Mouse (Mus musculus) liver, embryonic 11.5 days (tissue): ENCODE results near the gene Col2a1. TPM values are rescaled to one million over a fixed set of nuclear protein-coding genes. Genes with fewer than 3 reads are reported as not detected.

Source experiments
- ATAC-seq: fragments of 200-750 bp; cut with Nextera tagmentation; replicated peaks from 2 replicates; pipeline ENCODE4 v1.8.0; 2017; ENCODE audit warnings: moderate number of reproducible peaks, mild to moderate bottlenecking, moderate TSS enrichment, moderate library complexity; ENCODE audit not compliant: low FRiP score
- DNase-seq: peaks from one replicate; pipeline ENCODE4 v3.0.0-alpha.2; 2017; ENCODE audit warnings: low spot score
- H3K27ac ChIP-seq: fragments of 300-500 bp; sonication (generic); 2 replicates; pipeline ENCODE4 v1.5.1; 2014; ENCODE audit warnings: mild to moderate bottlenecking, low read depth, low read length, control low read depth
- H3K27me3 ChIP-seq: fragments of 300-500 bp; sonication (generic); replicated peaks from 2 replicates; pipeline ENCODE4 v1.6.1; 2014; ENCODE audit warnings: low read length, mixed read lengths; ENCODE audit not compliant: control insufficient read depth, insufficient read depth
- H3K36me3 ChIP-seq: fragments of 300-500 bp; sonication (generic); 2 replicates; pipeline ENCODE4 v1.6.1; 2014; ENCODE audit warnings: mild to moderate bottlenecking, low read length, moderate library complexity, mixed read lengths; ENCODE audit not compliant: control insufficient read depth, insufficient read depth
- H3K4me1 ChIP-seq: fragments of 300-500 bp; sonication (generic); replicated peaks from 2 replicates; pipeline ENCODE4 v1.6.1; 2014; ENCODE audit warnings: low read length, mixed read lengths; ENCODE audit not compliant: control insufficient read depth, insufficient read depth
- H3K4me2 ChIP-seq: fragments of 300-500 bp; sonication (generic); 2 replicates; pipeline ENCODE4 v1.6.1; 2014; ENCODE audit warnings: mild to moderate bottlenecking, control low read depth, moderate library complexity
- H3K4me3 ChIP-seq: fragments of 300-500 bp; sonication (generic); 2 replicates; pipeline ENCODE4 v1.5.1; 2014; ENCODE audit warnings: low read depth, low read length, control low read depth
- H3K9ac ChIP-seq: fragments of 300-500 bp; sonication (generic); 2 replicates; pipeline ENCODE4 v1.6.1; 2014; ENCODE audit warnings: low read depth, low read length, control low read depth
- H3K9me3 ChIP-seq: fragments of 300-500 bp; sonication (generic); 2 replicates; pipeline ENCODE4 v1.6.1; 2016; ENCODE audit warnings: low read length, inconsistent platforms, mixed read lengths; ENCODE audit not compliant: control insufficient read depth
- WGBS: fragments of 180-500 bp; shearing (Covaris S2); extraction: QIAGEN DNeasy Blood & Tissue Kit; methylation state at CpG from one replicate; pipeline ENCODE4 v1.1.7; 2014; 5-methylcytosine and 5-hydroxymethylcytosine counted together
- polyA plus RNA-seq: library from polyadenylated mRNA; unstranded; fragments of >200 nt; fragmentation: Nextera tagmentation; extraction: Ambion mirVana; gene quantifications from 2 replicates; pipeline ENCODE4 v1.2.1, GENCODE M21; 2014

Gene Col2a1
- polyA plus RNA-seq, 1 experiment from 2014 or later = 6.5 TPM

GRCm38 (mm10) chr15:97956416-97956815 lies 48.1 kb downstream of the Col2a1 start:
- no peaks in the 10 kb centered on the region for H3K4me1 ChIP-seq
- WGBS = 75% methylated on average over 11 of the region's 11 CpGs

DNA sequence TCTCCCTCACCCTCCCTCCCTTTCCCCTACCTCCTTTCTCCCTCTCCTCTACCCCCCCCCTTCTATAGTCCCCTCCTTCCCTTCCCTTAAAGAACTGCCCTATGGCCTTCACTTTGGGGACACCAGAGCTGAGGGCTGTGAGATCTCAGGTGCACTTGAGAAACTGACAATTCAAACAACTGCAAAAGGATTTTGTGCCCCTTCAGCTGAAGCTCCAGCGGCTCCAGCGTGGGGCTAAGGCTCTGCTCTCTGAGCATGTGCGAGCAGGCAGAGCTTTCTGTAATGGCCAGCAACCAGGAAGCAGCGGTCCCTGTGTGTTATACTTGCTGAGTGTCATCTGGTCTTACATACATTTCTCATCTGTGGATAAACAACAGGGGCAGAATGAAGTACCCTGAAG lies 48.8 kb downstream of the Col2a1 start:
- no peak overlapping the region for H3K4me3 ChIP-seq
- no peak overlapping the region for H3K27ac ChIP-seq
- no peak for ATAC-seq
- no peaks in the 10 kb centered on the region for H3K36me3 ChIP-seq
- DNase-seq = no peak
- H3K9me3 ChIP-seq = no peaks in the 10 kb centered on the region
- no peak overlapping the region for H3K4me2 ChIP-seq
- no peak overlapping the region for H3K9ac ChIP-seq
- WGBS = 26% methylated on average over 4 of the region's 4 CpGs
- no peaks in the 10 kb centered on the region for H3K4me1 ChIP-seq
- H3K27me3 ChIP-seq = no peaks in the 10 kb centered on the region

More at GRCm38 (mm10) chr15:97956416-97956815, 48.1 kb downstream of the Col2a1 start:
- H3K4me3 ChIP-seq = no peak overlapping the region
- no peak overlapping the region for H3K4me2 ChIP-seq
- no peak overlapping the region for H3K27ac ChIP-seq
- H3K27me3 ChIP-seq = no peaks in the 10 kb centered on the region
- H3K9ac ChIP-seq = no peak overlapping the region
- no peak for DNase-seq
- no peaks in the 10 kb centered on the region for H3K9me3 ChIP-seq
- H3K36me3 ChIP-seq = no peaks in the 10 kb centered on the region
- ATAC-seq = no peak

- Histone ChIP-seq H3K9ac (no peak overlapping the region), H3K9me3 (no peaks in the 10 kb centered on the region), H3K27ac (no peak overlapping the region), H3K4me1 (no peaks in the 10 kb centered on the region), H3K36me3 (no peaks in the 10 kb centered on the region), H3K27me3 (no peaks in the 10 kb centered on the region), H3K4me3 (no peak overlapping the region), H3K4me2 (no peak overlapping the region)
- WGBS = 33% methylated on average over 1 of the region's 1 CpGs
- ATAC-seq (no peak), DNase-seq (no peak)
Observed at GRCm38 (mm10) chr15:97955286-97955685, 49.2 kb downstream of the Col2a1 start.

GRCm38 (mm10) chr15:97954671-97955070 lies 49.8 kb downstream of the Col2a1 start:
- no peaks in the 10 kb centered on the region for H3K4me1 ChIP-seq
- H3K36me3 ChIP-seq = no peaks in the 10 kb centered on the region
- no peak overlapping the region for H3K4me2 ChIP-seq
- 70% methylated on average over 8 of the region's 8 CpGs for WGBS
- no peak overlapping the region for H3K4me3 ChIP-seq
- no peak overlapping the region for H3K9ac ChIP-seq
- no peak for ATAC-seq
- H3K27ac ChIP-seq = no peak overlapping the region
- no peak for DNase-seq
- H3K27me3 ChIP-seq = no peaks in the 10 kb centered on the region
- no peaks in the 10 kb centered on the region for H3K9me3 ChIP-seq

DNA sequence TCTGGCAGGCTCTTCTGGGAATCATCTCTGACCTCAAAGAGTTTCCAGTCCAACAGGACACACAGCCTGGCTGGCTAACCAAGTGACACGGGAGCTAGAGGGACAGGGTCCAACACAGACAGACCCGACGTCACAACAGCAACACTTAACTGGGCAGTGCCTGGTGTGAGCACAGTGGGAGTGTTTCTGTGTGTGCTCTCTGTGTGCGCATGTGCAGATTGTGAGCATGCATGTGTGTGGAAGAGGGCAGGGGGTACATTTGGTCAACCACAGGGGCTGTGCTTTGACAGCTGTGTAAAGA lies 51.7 kb downstream of the Col2a1 start:
- ATAC-seq (no peak; the same call in 1 of the 2 replicates), DNase-seq (no peak)
- no peak overlapping the region for H3K4me2 ChIP-seq
- no peak overlapping the region for H3K4me3 ChIP-seq
- H3K9ac ChIP-seq = no peak overlapping the region
- no peaks in the 10 kb centered on the region for H3K27me3 ChIP-seq
- H3K27ac ChIP-seq = no peak overlapping the region
- H3K9me3 ChIP-seq = no peaks in the 10 kb centered on the region
- WGBS = 69% methylated on average over 4 of the region's 4 CpGs
- no peaks in the 10 kb centered on the region for H3K36me3 ChIP-seq
- H3K4me1 ChIP-seq = no peaks in the 10 kb centered on the region

GRCm38 (mm10) chr15:97952137-97952888 lies 52.2 kb downstream of the Col2a1 start:
- WGBS = 17% methylated on average over 16 of the region's 16 CpGs
- Histone ChIP-seq H3K9me3 (no peaks in the 10 kb centered on the region), H3K4me2 (no peak overlapping the region), H3K36me3 (no peaks in the 10 kb centered on the region), H3K4me1 (no peaks in the 10 kb centered on the region), H3K27ac (no peak overlapping the region), H3K4me3 (no peak overlapping the region), H3K27me3 (no peaks in the 10 kb centered on the region), H3K9ac (no peak overlapping the region)
- DNase-seq = peak; percentile 64
- no peak; the same call in 1 of the 2 replicates for ATAC-seq

DNA sequence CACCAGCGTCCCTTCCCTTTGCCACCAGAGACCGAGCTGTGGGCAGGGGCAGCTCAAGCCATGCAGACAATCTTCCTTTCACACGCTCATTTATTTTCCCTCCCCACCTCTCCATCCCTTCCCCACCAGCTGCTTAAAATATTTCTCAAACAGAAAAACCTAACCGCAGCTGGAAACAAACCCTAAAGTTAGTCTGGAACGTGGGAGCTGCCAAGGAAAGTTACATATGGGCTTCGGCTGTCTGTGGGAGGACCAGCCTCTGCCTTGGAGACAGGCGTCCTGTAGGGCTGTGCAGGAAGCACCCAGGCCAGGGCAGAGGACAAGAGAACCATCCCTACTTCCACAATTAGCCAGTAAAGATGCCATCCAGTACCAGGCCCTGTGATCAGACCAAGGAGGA lies 54.3 kb downstream of the Col2a1 start:
- DNase-seq = no peak
- no peaks in the 10 kb centered on the region for H3K27me3 ChIP-seq

DNA sequence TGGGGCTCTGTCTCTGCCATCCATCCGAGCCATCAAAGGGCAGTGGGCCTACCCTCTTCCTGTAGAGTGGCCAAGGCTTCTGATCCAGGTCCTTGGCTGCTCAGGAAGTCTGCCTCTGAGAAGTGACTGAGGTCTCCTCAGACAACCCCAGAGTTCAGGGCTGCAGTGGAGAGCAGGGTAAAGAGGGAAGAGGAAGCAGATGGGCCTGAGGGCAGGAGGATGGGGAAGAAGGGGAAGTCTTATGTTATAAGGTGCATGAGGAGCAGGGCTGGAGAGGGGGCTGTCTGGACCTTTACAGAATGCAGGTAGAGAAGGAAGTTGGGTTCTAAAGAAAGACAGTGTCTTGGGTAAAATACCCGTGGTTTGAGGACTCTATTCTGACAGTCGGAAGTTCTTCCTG lies 54.8 kb downstream of the Col2a1 start:
- H3K4me1 ChIP-seq = no peaks in the 10 kb centered on the region
- no peaks in the 10 kb centered on the region for H3K27me3 ChIP-seq
- no peak overlapping the region for H3K4me3 ChIP-seq
- no peaks in the 10 kb centered on the region for H3K9me3 ChIP-seq
- H3K4me2 ChIP-seq = no peak overlapping the region
- no peaks in the 10 kb centered on the region for H3K36me3 ChIP-seq
- no peak overlapping the region for H3K27ac ChIP-seq
- no peak for DNase-seq
- 37% methylated on average over 3 of the region's 3 CpGs for WGBS
- ATAC-seq = no peak
- H3K9ac ChIP-seq = no peak overlapping the region

More for the DNA sequence above, 54.3 kb downstream of the Col2a1 start:
- Histone ChIP-seq H3K9ac (no peak overlapping the region), H3K4me2 (no peak overlapping the region), H3K4me1 (no peaks in the 10 kb centered on the region), H3K36me3 (no peaks in the 10 kb centered on the region), H3K4me3 (no peak overlapping the region), H3K27ac (no peak overlapping the region), H3K9me3 (no peaks in the 10 kb centered on the region)
- ATAC-seq = no peak
- WGBS = 69% methylated on average over 7 of the region's 7 CpGs

DNA sequence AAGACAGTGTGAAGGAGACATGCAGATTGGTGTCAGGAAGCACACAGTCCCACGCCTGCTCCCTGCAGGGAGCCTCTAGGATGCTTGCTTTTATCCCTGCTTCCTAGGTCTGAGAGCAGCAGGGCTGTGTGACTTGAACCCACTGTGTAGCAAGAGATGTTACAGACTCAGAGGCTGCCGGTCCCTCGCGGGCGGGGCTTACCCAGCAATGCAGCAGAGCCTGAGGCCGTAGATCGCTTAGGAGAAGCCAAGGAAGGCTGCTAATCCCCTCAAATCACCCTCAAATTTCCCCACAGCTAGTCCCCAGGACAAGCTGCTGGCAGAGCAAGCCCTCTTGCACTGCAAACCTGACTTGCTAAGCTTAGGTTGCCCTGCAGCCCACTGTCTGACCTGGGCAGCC lies 55.8 kb downstream of the Col2a1 start:
- ATAC-seq (no peak), DNase-seq (no peak)
- H3K9me3 ChIP-seq = no peaks in the 10 kb centered on the region
- no peak overlapping the region for H3K4me2 ChIP-seq
- no peaks in the 10 kb centered on the region for H3K36me3 ChIP-seq
- H3K4me1 ChIP-seq = no peaks in the 10 kb centered on the region
- H3K9ac ChIP-seq = no peak overlapping the region
- WGBS = 54% methylated on average over 7 of the region's 7 CpGs
- no peak overlapping the region for H3K4me3 ChIP-seq
- no peak overlapping the region for H3K27ac ChIP-seq
- H3K27me3 ChIP-seq = no peaks in the 10 kb centered on the region
